16 mouse cellular contexts compared by ENCODE assay signal in genomic region chr13:34195676-34196075, GRCm38 (mm10).
"Had no signal": no experiment of that assay in that cellular context is flagged by ENCODE, and none has a peak within 500 bp of the region (broad histone marks: within the 10 kb centered on the region; RNA-seq: fewer than 3 reads in every experiment).

No protein-coding gene starts in this region.

- H3K4me1 ChIP-seq: limb, embryonic 15.5 days had no signal

- H3K9ac ChIP-seq: limb, embryonic 12.5 days; limb, embryonic 15.5 days; liver, embryonic 14.5 days; liver, postnatal 0 days; lung, embryonic 14.5 days had no signal

- H3K27me3 ChIP-seq: limb, embryonic 12.5 days; limb, embryonic 15.5 days had no signal

- H3K27ac ChIP-seq: kidney, postnatal 0 days; limb, embryonic 12.5 days; limb, embryonic 15.5 days; liver, embryonic 14.5 days had no signal

- DNase-seq: kidney, adult 2 months; kidney, postnatal 25 days; layer of hippocampus, adult 9-11 months; left cerebral cortex, postnatal 4 days; liver, postnatal 0 days; lung, embryonic 14.5 days; lung, postnatal 36 days; midbrain, embryonic 14.5 days; right cerebral cortex, postnatal 14 days; thymus, adult 18-20 months; thymus, postnatal 36 days had no signal

- H3K9me3 ChIP-seq: limb, embryonic 12.5 days; limb, embryonic 15.5 days had no signal

- H3K4me3 ChIP-seq: layer of hippocampus, adult 2 months; limb, embryonic 12.5 days; limb, embryonic 15.5 days had no signal
